Mouse (Mus musculus): Measurements from ENCODE around the gene Rasgrp3. TPM values are rescaled to one million over a fixed set of nuclear protein-coding genes. Genes with fewer than 3 reads are reported as not detected.

The Rasgrp3 gene
- polyA plus RNA-seq, 1 experiment = 0.46 TPM

DNA sequence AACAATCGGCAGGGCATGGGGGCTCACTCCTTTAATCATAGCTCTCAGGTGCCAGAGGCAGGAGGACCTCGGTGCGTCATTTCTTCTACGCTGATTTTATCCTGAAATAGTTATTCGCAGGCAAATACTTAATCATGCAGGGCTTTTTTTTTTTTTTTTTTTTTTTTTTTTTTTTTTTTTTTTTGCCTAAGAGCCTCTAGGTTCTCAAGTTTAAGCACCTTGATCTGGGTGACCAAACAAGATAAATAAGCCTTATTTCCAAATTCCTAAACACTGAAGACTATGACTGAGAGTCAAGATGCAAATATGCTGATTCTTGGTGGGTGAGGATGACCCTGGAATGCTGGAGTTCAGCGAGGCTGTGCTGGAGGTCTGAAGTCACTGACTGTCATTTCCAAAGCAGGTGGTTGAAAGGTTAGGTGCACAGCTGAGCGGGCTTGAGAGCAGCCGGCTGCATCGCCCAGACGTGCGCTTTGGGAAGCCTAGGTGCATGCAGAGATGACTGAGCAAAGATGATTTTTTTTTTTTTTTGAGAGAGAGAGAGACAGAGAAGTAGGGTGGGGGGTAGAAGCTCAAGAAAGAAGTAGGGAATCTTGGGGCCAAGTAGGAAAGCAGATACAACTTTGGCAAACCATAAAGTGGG lies 115.2 kb downstream of the Rasgrp3 start:
- H3K4me2 ChIP-seq (ENCODE audit: low read depth) = peak overlapping the region; percentile 99
- no peak for TF ChIP-seq MAX (IDR thresholded peaks at IDR 0.05; ENCODE audit: low read depth)
- no peak for TF ChIP-seq POLR2AphosphoS2 (IDR thresholded peaks at IDR 0.05; ENCODE audit: insufficient read length, low read depth)
- TF ChIP-seq CEBPB (IDR thresholded peaks at IDR 0.05; ENCODE audit: insufficient read depth, poor library complexity, severe bottlenecking) = no peak
- TF ChIP-seq USF1 (IDR thresholded peaks at IDR 0.05; ENCODE audit: low read depth) = no peak
- TF ChIP-seq REST (IDR thresholded peaks at IDR 0.05; ENCODE audit: insufficient read depth, insufficient read length) = no peak
- TF ChIP-seq POLR2A (IDR thresholded peaks at IDR 0.05; ENCODE audit: insufficient read length, low read depth) = no peak
- peak in 1 of 3 experiments; percentile 12 for TF ChIP-seq MYOG (IDR thresholded peaks at IDR 0.05; ENCODE audit: control insufficient read depth in 1 of 3, insufficient read depth in 1 of 3, insufficient read length in 2 of 3, low read depth in 2 of 3)
- TF ChIP-seq TCF3 (IDR thresholded peaks at IDR 0.05; ENCODE audit: insufficient read length, low read depth) = no peak
- TF ChIP-seq E2F4 (IDR thresholded peaks at IDR 0.05; ENCODE audit: insufficient read depth) = no peak
- TF ChIP-seq SRF (IDR thresholded peaks at IDR 0.05; ENCODE audit: control insufficient read depth, insufficient read length, low read depth) = no peak
- peak in 2 of 3 experiments; percentile 14 to 18 for TF ChIP-seq MYOD1 (IDR thresholded peaks at IDR 0.05; ENCODE audit: control insufficient read depth in 1 of 3, insufficient read length in 2 of 3, low read depth in 2 of 3)
- no peak for TF ChIP-seq TCF12 (IDR thresholded peaks at IDR 0.05; ENCODE audit: insufficient read depth, poor library complexity, severe bottlenecking)
- H3K36me3 ChIP-seq (ENCODE audit: control insufficient read depth, insufficient read depth) = peaks cover 12% of the 10 kb centered on the region
- H3ac ChIP-seq (ENCODE audit: control insufficient read depth, insufficient read length) = peak overlapping the region; percentile 59
- H3K4me3 ChIP-seq = peak overlapping the region; percentile 70
- peaks cover 54% of the 10 kb centered on the region for H3K79me2 ChIP-seq (ENCODE audit: control insufficient read depth, insufficient read depth)
- no peaks in the 10 kb centered on the region for H3K27me3 ChIP-seq (ENCODE audit: control insufficient read depth, insufficient read depth, insufficient read length)

DNA sequence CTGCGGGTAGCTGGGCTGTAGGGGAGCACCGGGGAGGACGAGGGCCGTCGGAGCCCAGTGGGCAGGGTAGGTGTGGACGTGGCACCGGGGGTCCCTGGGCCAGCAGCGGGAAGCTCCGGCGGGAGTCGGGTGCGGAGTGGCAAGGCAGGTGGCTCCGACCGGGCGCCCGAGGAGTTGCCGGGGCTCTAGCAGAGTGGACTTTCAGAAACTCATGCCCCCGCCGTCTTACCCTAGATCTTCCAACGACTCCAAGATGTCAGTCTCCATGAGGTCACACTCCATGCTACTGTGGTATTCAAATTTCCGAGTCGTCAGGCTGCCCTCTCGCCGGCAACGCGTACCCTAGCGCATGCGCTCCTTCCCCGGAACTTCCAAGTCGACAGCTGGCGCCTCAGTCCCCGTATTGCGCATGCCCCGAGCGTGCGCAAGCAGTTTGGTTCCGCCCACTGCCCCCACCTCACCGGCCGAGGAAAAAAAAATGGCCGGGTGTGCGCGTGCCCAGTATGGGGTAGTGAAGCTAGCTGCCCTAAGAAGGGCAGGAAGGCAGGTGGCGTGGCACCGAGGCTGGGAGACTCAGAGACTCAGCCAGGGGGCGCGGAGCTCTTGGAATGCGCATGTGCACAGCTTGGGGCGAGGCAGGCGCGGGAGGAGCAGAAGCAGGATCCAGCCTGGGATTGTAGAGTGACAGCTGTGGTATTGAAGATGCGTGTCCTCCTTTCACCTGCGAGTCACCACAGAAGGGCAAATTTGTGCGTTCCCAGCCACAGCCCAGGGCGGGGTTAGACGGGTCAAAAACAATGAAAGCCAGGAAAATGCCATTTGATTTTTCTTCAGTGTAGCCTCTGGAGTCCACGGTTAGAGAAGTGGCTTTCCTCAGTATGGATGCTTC lies 116.1 kb downstream of the Rasgrp3 start, which contains the start of gene Fam98a:
Gene Fam98a (minus strand): TSS at position 435 of the 889 bp plus-strand sequence.
- peaks cover 46% of the 10 kb centered on the region for H3K79me2 ChIP-seq (ENCODE audit: control insufficient read depth, insufficient read depth)
- no peaks in the 10 kb centered on the region for H3K27me3 ChIP-seq (ENCODE audit: control insufficient read depth, insufficient read depth, insufficient read length)
- H3K4me3 ChIP-seq = peak within 1 kb of the TSS; percentile 70
- TF ChIP-seq MAX (IDR thresholded peaks at IDR 0.05; ENCODE audit: low read depth) = no peak
- no peak for TF ChIP-seq E2F4 (IDR thresholded peaks at IDR 0.05; ENCODE audit: insufficient read depth)
- TF ChIP-seq USF1 (IDR thresholded peaks at IDR 0.05; ENCODE audit: low read depth) = peak; percentile 4
- no peak for TF ChIP-seq CEBPB (IDR thresholded peaks at IDR 0.05; ENCODE audit: insufficient read depth, poor library complexity, severe bottlenecking)
- TF ChIP-seq POLR2AphosphoS2 (IDR thresholded peaks at IDR 0.05; ENCODE audit: insufficient read length, low read depth) = peak; percentile 88
- peak; percentile 80 for TF ChIP-seq POLR2A (IDR thresholded peaks at IDR 0.05; ENCODE audit: insufficient read length, low read depth)
- peak; percentile 72 to 90 (median 79) for TF ChIP-seq MYOG (IDR thresholded peaks at IDR 0.05; ENCODE audit: control insufficient read depth in 1 of 3, insufficient read depth in 1 of 3, insufficient read length in 2 of 3, low read depth in 2 of 3)
- no peak for TF ChIP-seq TCF12 (IDR thresholded peaks at IDR 0.05; ENCODE audit: insufficient read depth, poor library complexity, severe bottlenecking)
- peak; percentile 66 for TF ChIP-seq SRF (IDR thresholded peaks at IDR 0.05; ENCODE audit: control insufficient read depth, insufficient read length, low read depth)
- TF ChIP-seq MYOD1 (IDR thresholded peaks at IDR 0.05; ENCODE audit: control insufficient read depth in 1 of 3, insufficient read length in 2 of 3, low read depth in 2 of 3) = peak; percentile 7 to 79 (median 77)
- peak; percentile 14 for TF ChIP-seq TCF3 (IDR thresholded peaks at IDR 0.05; ENCODE audit: insufficient read length, low read depth)
- peak within 1 kb of the TSS; percentile 59 for H3ac ChIP-seq (ENCODE audit: control insufficient read depth, insufficient read length)
- peak within 1 kb of the TSS; percentile 99 for H3K4me2 ChIP-seq (ENCODE audit: low read depth)
- H3K36me3 ChIP-seq (ENCODE audit: control insufficient read depth, insufficient read depth) = peaks cover 4% of the 10 kb centered on the region

DNA sequence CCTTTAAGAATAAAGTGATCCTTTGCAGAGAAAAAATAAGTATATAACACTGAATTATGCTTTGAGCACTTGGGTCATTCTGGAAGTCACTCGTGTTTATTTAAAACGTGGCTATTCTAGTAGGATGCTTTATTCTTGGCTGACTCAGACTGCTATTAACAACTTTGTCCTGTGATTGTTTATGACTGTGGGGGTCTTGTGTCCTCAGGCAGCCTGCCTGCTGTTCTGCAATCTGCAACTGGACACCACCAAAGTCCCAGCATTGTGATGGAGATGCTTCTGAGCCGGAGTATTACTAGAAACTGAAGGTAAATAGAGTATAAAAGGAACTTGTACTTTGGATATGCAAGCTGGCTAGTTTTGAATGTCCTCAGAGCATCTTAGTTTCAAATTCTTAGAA lies 121.3 kb downstream of the Rasgrp3 start:
- TF ChIP-seq SRF (IDR thresholded peaks at IDR 0.05; ENCODE audit: control insufficient read depth, insufficient read length, low read depth) = no peak
- no peak for TF ChIP-seq TCF12 (IDR thresholded peaks at IDR 0.05; ENCODE audit: insufficient read depth, poor library complexity, severe bottlenecking)
- TF ChIP-seq USF1 (IDR thresholded peaks at IDR 0.05; ENCODE audit: low read depth) = no peak
- no peak for TF ChIP-seq CEBPB (IDR thresholded peaks at IDR 0.05; ENCODE audit: insufficient read depth, poor library complexity, severe bottlenecking)
- TF ChIP-seq POLR2AphosphoS2 (IDR thresholded peaks at IDR 0.05; ENCODE audit: insufficient read length, low read depth) = no peak
- no peak for TF ChIP-seq POLR2A (IDR thresholded peaks at IDR 0.05; ENCODE audit: insufficient read length, low read depth)
- no peak for TF ChIP-seq MAX (IDR thresholded peaks at IDR 0.05; ENCODE audit: low read depth)
- TF ChIP-seq MYOG (IDR thresholded peaks at IDR 0.05; ENCODE audit: control insufficient read depth in 1 of 3, insufficient read depth in 1 of 3, insufficient read length in 2 of 3, low read depth in 2 of 3) = no peak
- TF ChIP-seq REST (IDR thresholded peaks at IDR 0.05; ENCODE audit: insufficient read depth, insufficient read length) = no peak
- no peak for TF ChIP-seq E2F4 (IDR thresholded peaks at IDR 0.05; ENCODE audit: insufficient read depth)
- no peak for TF ChIP-seq TCF3 (IDR thresholded peaks at IDR 0.05; ENCODE audit: insufficient read length, low read depth)
- Histone ChIP-seq H3K4me3 (no peak overlapping the region), H3K4me2 (ENCODE audit: low read depth) (no peak overlapping the region), H3K36me3 (ENCODE audit: control insufficient read depth, insufficient read depth) (no peaks in the 10 kb centered on the region), H3ac (ENCODE audit: control insufficient read depth, insufficient read length) (no peak overlapping the region), H3K27me3 (ENCODE audit: control insufficient read depth, insufficient read depth, insufficient read length) (no peaks in the 10 kb centered on the region), H3K79me2 (ENCODE audit: control insufficient read depth, insufficient read depth) (no peaks in the 10 kb centered on the region)

DNA sequence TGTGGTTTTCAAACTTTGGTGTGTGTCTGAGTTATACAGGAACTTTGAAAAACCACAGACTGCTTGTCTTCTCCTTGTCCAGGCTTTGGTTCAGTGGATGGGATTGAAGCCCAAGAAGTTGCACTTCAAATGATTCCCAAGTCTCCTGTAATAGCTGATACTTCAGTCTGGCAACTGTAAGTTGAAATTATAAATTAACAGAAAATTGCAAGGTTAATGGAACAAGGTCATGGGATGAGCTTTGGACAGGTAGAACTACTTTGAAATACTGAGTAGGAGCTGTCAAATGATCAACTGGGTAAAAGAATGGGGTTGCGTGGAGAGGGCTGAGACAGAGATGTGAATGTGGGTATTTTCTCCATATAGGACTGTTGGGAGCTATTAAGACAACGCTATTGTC lies 122.3 kb downstream of the Rasgrp3 start:
- H3K4me2 ChIP-seq (ENCODE audit: low read depth) = no peak overlapping the region

More for the DNA sequence above, 122.3 kb downstream of the Rasgrp3 start:
- Histone ChIP-seq H3ac (ENCODE audit: control insufficient read depth, insufficient read length) (no peak overlapping the region), H3K79me2 (ENCODE audit: control insufficient read depth, insufficient read depth) (no peaks in the 10 kb centered on the region), H3K27me3 (ENCODE audit: control insufficient read depth, insufficient read depth, insufficient read length) (no peaks in the 10 kb centered on the region), H3K4me3 (no peak overlapping the region), H3K36me3 (ENCODE audit: control insufficient read depth, insufficient read depth) (no peaks in the 10 kb centered on the region)
- TF ChIP-seq MYOD1 (IDR thresholded peaks at IDR 0.05; ENCODE audit: control insufficient read depth in 1 of 3, insufficient read length in 2 of 3, low read depth in 2 of 3) (no peak), E2F4 (IDR thresholded peaks at IDR 0.05; ENCODE audit: insufficient read depth) (no peak), TCF3 (IDR thresholded peaks at IDR 0.05; ENCODE audit: insufficient read length, low read depth) (no peak), POLR2AphosphoS2 (IDR thresholded peaks at IDR 0.05; ENCODE audit: insufficient read length, low read depth) (no peak), POLR2A (IDR thresholded peaks at IDR 0.05; ENCODE audit: insufficient read length, low read depth) (no peak), CEBPB (IDR thresholded peaks at IDR 0.05; ENCODE audit: insufficient read depth, poor library complexity, severe bottlenecking) (no peak), REST (IDR thresholded peaks at IDR 0.05; ENCODE audit: insufficient read depth, insufficient read length) (no peak), SRF (IDR thresholded peaks at IDR 0.05; ENCODE audit: control insufficient read depth, insufficient read length, low read depth) (no peak), MYOG (IDR thresholded peaks at IDR 0.05; ENCODE audit: control insufficient read depth in 1 of 3, insufficient read depth in 1 of 3, insufficient read length in 2 of 3, low read depth in 2 of 3) (no peak), TCF12 (IDR thresholded peaks at IDR 0.05; ENCODE audit: insufficient read depth, poor library complexity, severe bottlenecking) (no peak), MAX (IDR thresholded peaks at IDR 0.05; ENCODE audit: low read depth) (no peak), USF1 (IDR thresholded peaks at IDR 0.05; ENCODE audit: low read depth) (no peak)
